Mouse (Mus musculus): ENCODE measurements around the gene Dnmt1. TPM values are rescaled to one million over a fixed set of nuclear protein-coding genes. Genes with fewer than 3 reads are reported as not detected.

Gene Dnmt1
- polyA plus RNA-seq, 1 experiment from 2014 or later = 56.3 TPM

DNA sequence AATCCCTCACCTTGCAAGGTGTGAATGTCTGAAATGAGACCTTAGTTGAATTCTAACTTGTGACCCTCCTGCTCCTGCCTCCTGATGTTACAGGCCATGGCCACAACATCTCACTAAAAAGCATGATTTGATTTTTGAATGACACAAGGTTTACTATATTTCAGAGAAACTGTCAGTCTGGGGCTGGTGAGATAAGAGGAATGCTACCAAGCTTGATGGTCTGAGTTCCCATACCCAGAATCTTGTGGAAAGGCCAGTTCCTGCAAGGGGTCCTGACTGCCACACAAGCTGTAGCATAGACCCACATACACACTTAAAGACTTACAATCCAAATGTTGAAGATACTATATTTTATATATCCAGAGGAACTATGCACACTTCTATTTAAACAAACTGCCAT, 9.3 kb downstream of the Dnmt1 start:
- H3K9me3 ChIP-seq (ENCODE audit: control insufficient read depth, low read length) = no peaks in the 10 kb centered on the region
- peaks cover 13% of the 10 kb centered on the region for H3K4me1 ChIP-seq (ENCODE audit: control insufficient read depth, insufficient read depth, low read length)
- H3K27me3 ChIP-seq (replicated peaks; ENCODE audit: control insufficient read depth, insufficient read depth, low read length) = no peaks in the 10 kb centered on the region
- no peaks in the 10 kb centered on the region for H3K36me3 ChIP-seq (ENCODE audit: control insufficient read depth, insufficient read depth, low read length)
- H3K4me2 ChIP-seq (ENCODE audit: low read depth, low read length) = peak overlapping the region; percentile 87
- H3K27ac ChIP-seq (ENCODE audit: low read length) = no peak overlapping the region
- H3K4me3 ChIP-seq (ENCODE audit: low read length) = no peak overlapping the region
- H3K9ac ChIP-seq (ENCODE audit: low read depth, low read length) = peak overlapping the region; percentile 48
- ATAC-seq = no peak

DNA sequence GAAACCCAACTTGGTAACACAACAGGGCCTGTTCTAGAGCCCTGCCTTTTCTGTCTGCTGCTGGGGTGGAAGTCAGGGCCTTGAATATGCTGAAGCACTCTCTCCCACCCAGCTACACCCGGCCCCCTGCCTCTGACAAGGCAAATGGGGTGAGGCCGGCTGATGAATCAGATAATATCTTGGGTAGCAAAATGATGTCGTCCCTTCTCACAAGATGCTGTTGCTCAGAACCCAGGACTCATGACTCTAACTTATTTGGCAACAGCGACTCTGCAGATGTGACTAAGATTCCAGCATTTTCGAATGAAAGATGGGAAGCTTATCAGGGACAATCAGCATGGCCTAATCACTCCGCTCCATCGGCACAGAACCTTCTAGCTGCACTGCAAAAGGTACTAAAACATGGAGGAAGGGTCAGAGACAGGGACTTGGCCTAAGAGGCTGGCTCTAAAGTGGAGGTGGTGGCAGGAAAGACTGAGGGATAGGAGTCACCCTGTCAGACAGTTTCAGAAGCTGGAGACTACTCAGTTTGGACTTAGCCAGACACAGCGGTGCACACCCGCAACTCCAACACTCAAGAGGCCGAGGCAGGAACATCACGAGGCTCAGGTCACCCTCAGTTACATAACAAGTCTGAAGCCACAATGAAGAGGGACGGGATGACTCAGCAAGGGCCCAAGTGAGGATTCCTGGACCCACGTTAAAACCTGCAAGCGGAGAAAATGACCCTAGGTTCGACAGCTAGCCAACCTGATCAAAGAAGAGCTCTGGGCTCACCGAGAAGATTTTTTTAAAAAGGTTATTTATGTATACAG, 13.4 kb downstream of the Dnmt1 start:
- peaks cover 32% of the 10 kb centered on the region for H3K4me1 ChIP-seq (ENCODE audit: control insufficient read depth, insufficient read depth, low read length)
- H3K36me3 ChIP-seq (ENCODE audit: control insufficient read depth, insufficient read depth, low read length) = no peaks in the 10 kb centered on the region
- 0 out of 2 replicates have a peak overlapping the region, but pooled peaks have one; percentile 39 for H3K9ac ChIP-seq (ENCODE audit: low read depth, low read length)
- H3K27ac ChIP-seq (ENCODE audit: low read length) = no peak overlapping the region
- ATAC-seq = no peak
- H3K27me3 ChIP-seq (replicated peaks; ENCODE audit: control insufficient read depth, insufficient read depth, low read length) = no peaks in the 10 kb centered on the region
- no peaks in the 10 kb centered on the region for H3K9me3 ChIP-seq (ENCODE audit: control insufficient read depth, low read length)
- H3K4me3 ChIP-seq (ENCODE audit: low read length) = no peak overlapping the region
- H3K4me2 ChIP-seq (ENCODE audit: low read depth, low read length) = no peak overlapping the region
- WGBS = 80% methylated on average over 16 of the region's 16 CpGs

DNA sequence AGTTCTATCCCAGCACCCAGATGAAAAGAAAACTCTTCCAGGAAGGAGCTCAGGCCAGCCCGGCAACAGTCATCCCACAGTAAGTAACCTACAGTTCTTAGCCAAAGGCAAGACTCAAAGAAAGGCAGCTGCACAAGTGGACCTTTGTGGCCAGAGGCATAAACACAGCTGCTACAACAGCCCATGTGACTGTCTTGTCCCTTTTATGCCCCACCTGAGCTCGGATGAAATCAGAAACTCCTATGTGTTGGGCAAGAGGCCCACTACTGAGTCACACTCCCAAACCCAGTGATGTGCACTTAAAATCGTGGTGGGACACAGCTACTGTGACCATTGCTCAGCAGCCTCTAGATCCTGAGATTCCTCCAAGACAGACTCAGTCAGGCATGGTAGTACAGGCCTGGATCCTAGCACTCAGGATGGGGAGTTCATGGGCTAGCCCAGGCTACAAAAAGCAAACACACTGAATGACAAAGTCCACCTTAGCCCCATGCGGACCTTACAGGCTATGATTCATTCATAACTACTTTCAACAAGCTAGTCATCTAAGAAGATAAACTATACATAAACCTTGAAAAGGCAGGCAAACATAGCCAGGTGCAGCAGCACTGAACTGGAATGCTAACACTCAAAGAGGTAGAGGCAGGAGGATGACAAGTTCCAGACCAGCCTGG, 14.9 kb downstream of the Dnmt1 start:
- H3K27ac ChIP-seq (ENCODE audit: low read length) = no peak overlapping the region; the same call in 1 of the 2 replicates
- H3K4me2 ChIP-seq (ENCODE audit: low read depth, low read length) = no peak overlapping the region
- H3K27me3 ChIP-seq (replicated peaks; ENCODE audit: control insufficient read depth, insufficient read depth, low read length) = no peaks in the 10 kb centered on the region
- no peak overlapping the region for H3K9ac ChIP-seq (ENCODE audit: low read depth, low read length)
- H3K36me3 ChIP-seq (ENCODE audit: control insufficient read depth, insufficient read depth, low read length) = 0 out of 2 replicates have a peak, but pooled peaks cover 9% of the 10 kb centered on the region
- H3K9me3 ChIP-seq (ENCODE audit: control insufficient read depth, low read length) = no peaks in the 10 kb centered on the region
- H3K4me1 ChIP-seq (ENCODE audit: control insufficient read depth, insufficient read depth, low read length) = peaks cover 26% of the 10 kb centered on the region
- peak; percentile 16; the same call in 1 of the 2 replicates for ATAC-seq
- no peak overlapping the region for H3K4me3 ChIP-seq (ENCODE audit: low read length)
- WGBS = 47% methylated on average over 4 of the region's 4 CpGs

DNA sequence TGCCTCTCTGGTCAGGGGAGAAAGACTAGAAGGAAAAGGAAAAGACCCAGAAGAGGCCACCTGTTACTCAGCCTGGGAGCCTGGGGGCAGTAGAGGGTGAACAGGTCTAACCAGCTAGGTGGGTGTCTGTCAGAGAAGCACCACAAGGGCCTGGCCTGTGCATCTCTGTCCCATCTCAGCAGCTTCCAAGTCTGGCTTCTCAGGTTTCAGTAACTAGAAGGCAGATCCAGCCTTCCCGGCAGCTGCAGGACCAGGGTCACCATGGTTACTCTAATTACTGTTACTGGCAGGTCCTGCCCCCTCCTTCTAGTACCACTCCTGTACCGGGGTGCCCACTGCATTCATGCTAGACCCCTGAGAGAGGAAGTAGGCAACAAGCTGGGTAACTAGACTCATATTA, 15.8 kb downstream of the Dnmt1 start:
- H3K4me3 ChIP-seq (ENCODE audit: low read length) = no peak overlapping the region
- ATAC-seq = peak; percentile 54
- H3K4me2 ChIP-seq (ENCODE audit: low read depth, low read length) = no peak overlapping the region
- WGBS = 15% methylated on average over 2 of the region's 2 CpGs
- 0 out of 2 replicates have a peak, but pooled peaks cover 10% of the 10 kb centered on the region for H3K36me3 ChIP-seq (ENCODE audit: control insufficient read depth, insufficient read depth, low read length)
- peak overlapping the region; percentile 13; the same call in 1 of the 2 replicates for H3K9ac ChIP-seq (ENCODE audit: low read depth, low read length)
- no peaks in the 10 kb centered on the region for H3K27me3 ChIP-seq (replicated peaks; ENCODE audit: control insufficient read depth, insufficient read depth, low read length)
- peaks cover 26% of the 10 kb centered on the region for H3K4me1 ChIP-seq (ENCODE audit: control insufficient read depth, insufficient read depth, low read length)
- H3K27ac ChIP-seq (ENCODE audit: low read length) = no peak overlapping the region
- no peaks in the 10 kb centered on the region for H3K9me3 ChIP-seq (ENCODE audit: control insufficient read depth, low read length)

DNA sequence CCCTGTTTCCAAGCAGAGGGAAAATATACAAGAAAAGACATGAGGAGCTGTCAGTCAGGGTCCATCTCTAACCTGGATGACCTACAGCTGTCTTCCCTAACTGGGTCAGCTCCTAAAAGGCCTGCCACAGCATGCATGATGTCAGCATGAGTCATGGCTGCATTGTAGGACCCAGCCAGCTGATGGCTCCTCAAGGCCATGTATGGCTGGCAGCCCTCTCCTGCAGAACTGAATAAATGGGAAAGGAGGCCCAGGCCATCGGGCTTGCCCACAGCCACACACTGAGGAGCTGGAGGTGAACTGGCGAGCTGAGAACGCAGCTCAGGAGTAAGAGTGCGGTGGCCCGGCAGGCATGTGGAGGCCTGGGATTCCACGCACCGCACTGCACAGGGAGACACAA, 16.3 kb downstream of the Dnmt1 start:
- Histone ChIP-seq H3K27ac (ENCODE audit: low read length) (no peak overlapping the region), H3K4me2 (ENCODE audit: low read depth, low read length) (no peak overlapping the region), H3K9me3 (ENCODE audit: control insufficient read depth, low read length) (no peaks in the 10 kb centered on the region), H3K27me3 (replicated peaks; ENCODE audit: control insufficient read depth, insufficient read depth, low read length) (no peaks in the 10 kb centered on the region), H3K9ac (ENCODE audit: low read depth, low read length) (no peak overlapping the region), H3K36me3 (ENCODE audit: control insufficient read depth, insufficient read depth, low read length) (peaks cover 12% of the 10 kb centered on the region; the same call in 1 of the 2 replicates), H3K4me3 (ENCODE audit: low read length) (no peak overlapping the region), H3K4me1 (ENCODE audit: control insufficient read depth, insufficient read depth, low read length) (peaks cover 26% of the 10 kb centered on the region)
- 90% methylated on average over 7 of the region's 7 CpGs for WGBS
- peak; percentile 16; the same call in 1 of the 2 replicates for ATAC-seq

DNA sequence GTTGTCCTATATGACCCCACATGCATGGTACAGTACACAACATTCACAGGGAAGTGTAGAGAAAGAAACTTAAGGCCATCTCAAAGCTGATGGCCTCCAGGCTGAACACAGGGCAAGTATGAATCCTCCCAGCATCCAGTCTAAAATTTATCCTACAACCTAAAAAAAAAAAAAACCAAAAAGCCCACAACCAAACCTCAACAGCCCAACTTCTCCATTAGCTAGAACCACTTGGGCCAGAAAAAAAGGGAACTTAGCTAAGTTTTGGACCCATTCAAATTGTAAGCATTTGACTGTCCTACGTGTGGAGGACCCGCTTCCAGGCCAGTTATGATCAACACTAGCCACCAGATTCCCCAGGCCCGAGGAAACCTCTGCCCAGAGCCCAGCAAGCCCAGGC, 36.4 kb downstream of the Dnmt1 start:
- Histone ChIP-seq H3K27me3 (replicated peaks; ENCODE audit: control insufficient read depth, insufficient read depth, low read length) (no peaks in the 10 kb centered on the region), H3K9me3 (ENCODE audit: control insufficient read depth, low read length) (no peaks in the 10 kb centered on the region), H3K4me3 (ENCODE audit: low read length) (no peak overlapping the region), H3K27ac (ENCODE audit: low read length) (no peak overlapping the region), H3K4me2 (ENCODE audit: low read depth, low read length) (no peak overlapping the region), H3K36me3 (ENCODE audit: control insufficient read depth, insufficient read depth, low read length) (peaks cover 36% of the 10 kb centered on the region), H3K9ac (ENCODE audit: low read depth, low read length) (no peak overlapping the region), H3K4me1 (ENCODE audit: control insufficient read depth, insufficient read depth, low read length) (no peaks in the 10 kb centered on the region)
- ATAC-seq = no peak
- 89% methylated on average over 3 of the region's 3 CpGs for WGBS

DNA sequence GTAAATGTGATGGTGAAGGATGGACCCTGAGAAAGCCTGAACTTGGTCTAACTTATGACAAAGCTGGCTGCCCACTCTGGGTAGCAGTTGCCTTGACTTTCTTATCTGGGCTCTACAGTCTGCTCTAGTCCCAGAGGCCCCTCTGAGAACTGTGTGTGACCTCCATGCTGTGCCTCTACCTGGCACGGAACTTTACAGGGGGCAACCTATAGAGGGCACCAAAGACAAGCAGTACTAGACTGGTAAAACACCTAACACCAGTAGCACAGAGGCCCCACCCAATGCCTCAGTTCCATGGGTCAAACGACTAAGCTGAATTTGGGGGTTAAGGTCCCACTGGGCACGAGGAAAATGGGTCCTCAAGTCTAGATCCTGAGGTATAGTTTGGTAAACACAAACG, 43.5 kb downstream of the Dnmt1 start:
- H3K4me2 ChIP-seq (ENCODE audit: low read depth, low read length) = no peak overlapping the region
- WGBS = 81% methylated on average over 4 of the region's 4 CpGs
- H3K9me3 ChIP-seq (ENCODE audit: control insufficient read depth, low read length) = no peaks in the 10 kb centered on the region
- peaks cover 54% of the 10 kb centered on the region for H3K36me3 ChIP-seq (ENCODE audit: control insufficient read depth, insufficient read depth, low read length)
- no peak overlapping the region for H3K4me3 ChIP-seq (ENCODE audit: low read length)
- no peak overlapping the region for H3K27ac ChIP-seq (ENCODE audit: low read length)
- H3K27me3 ChIP-seq (replicated peaks; ENCODE audit: control insufficient read depth, insufficient read depth, low read length) = no peaks in the 10 kb centered on the region
- no peaks in the 10 kb centered on the region for H3K4me1 ChIP-seq (ENCODE audit: control insufficient read depth, insufficient read depth, low read length)
- H3K9ac ChIP-seq (ENCODE audit: low read depth, low read length) = no peak overlapping the region
- no peak for ATAC-seq

DNA sequence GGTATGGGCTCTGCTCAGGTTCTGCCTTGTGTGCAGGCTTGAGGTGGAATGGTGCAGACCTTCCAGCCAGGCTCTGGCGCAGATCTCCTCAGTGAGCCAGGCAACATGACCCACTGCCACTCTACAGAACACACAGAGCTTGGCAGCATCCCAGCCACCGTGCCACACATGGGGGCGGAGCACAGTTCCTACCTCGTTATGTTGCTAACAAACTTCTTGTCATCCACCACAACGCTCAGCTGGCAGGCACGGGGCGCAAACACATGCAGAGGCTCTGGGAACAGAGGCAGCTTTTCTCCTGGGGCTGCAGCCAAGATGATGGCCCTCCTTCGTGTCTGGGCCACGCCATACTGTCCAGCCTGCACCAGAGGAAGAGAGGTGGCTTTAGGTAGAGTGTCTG, 49.7 kb downstream of the Dnmt1 start:
- Histone ChIP-seq H3K27me3 (replicated peaks; ENCODE audit: control insufficient read depth, insufficient read depth, low read length) (no peaks in the 10 kb centered on the region), H3K27ac (ENCODE audit: low read length) (no peak overlapping the region), H3K4me3 (ENCODE audit: low read length) (no peak overlapping the region), H3K36me3 (ENCODE audit: control insufficient read depth, insufficient read depth, low read length) (peaks cover 54% of the 10 kb centered on the region), H3K9me3 (ENCODE audit: control insufficient read depth, low read length) (no peaks in the 10 kb centered on the region), H3K4me2 (ENCODE audit: low read depth, low read length) (no peak overlapping the region), H3K4me1 (ENCODE audit: control insufficient read depth, insufficient read depth, low read length) (no peaks in the 10 kb centered on the region), H3K9ac (ENCODE audit: low read depth, low read length) (no peak overlapping the region)
- WGBS = 93% methylated on average over 9 of the region's 9 CpGs
- ATAC-seq = no peak

DNA sequence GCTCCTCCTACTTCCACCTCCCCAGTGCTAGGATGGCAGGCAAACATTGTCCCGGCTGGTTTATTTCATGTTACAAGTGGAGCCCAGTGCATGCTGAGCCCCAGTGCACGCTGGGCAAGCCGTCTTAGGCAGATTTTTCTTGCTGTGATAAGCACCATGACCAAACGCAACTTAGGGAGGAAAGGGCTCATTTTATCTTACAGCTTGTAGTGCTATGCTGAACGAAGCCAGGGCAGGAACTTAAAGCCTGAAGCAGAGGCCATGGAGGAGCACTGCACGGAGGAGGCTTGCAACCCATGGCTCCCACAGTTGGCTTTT, 57.6 kb downstream of the Dnmt1 start:
- Histone ChIP-seq H3K9me3 (ENCODE audit: control insufficient read depth, low read length) (no peaks in the 10 kb centered on the region), H3K4me1 (ENCODE audit: control insufficient read depth, insufficient read depth, low read length) (peaks cover 9% of the 10 kb centered on the region), H3K4me2 (ENCODE audit: low read depth, low read length) (no peak overlapping the region), H3K27me3 (replicated peaks; ENCODE audit: control insufficient read depth, insufficient read depth, low read length) (no peaks in the 10 kb centered on the region), H3K27ac (ENCODE audit: low read length) (no peak overlapping the region), H3K4me3 (ENCODE audit: low read length) (no peak overlapping the region), H3K36me3 (ENCODE audit: control insufficient read depth, insufficient read depth, low read length) (peaks cover 8% of the 10 kb centered on the region; the same call in 1 of the 2 replicates), H3K9ac (ENCODE audit: low read depth, low read length) (0 out of 2 replicates have a peak overlapping the region, but pooled peaks have one; percentile 31)
- no peak for ATAC-seq
- 20% methylated on average over 6 of the region's 6 CpGs for WGBS
